Comparison of ENCODE assay signal across 10 mouse cellular contexts in the genomic region with DNA sequence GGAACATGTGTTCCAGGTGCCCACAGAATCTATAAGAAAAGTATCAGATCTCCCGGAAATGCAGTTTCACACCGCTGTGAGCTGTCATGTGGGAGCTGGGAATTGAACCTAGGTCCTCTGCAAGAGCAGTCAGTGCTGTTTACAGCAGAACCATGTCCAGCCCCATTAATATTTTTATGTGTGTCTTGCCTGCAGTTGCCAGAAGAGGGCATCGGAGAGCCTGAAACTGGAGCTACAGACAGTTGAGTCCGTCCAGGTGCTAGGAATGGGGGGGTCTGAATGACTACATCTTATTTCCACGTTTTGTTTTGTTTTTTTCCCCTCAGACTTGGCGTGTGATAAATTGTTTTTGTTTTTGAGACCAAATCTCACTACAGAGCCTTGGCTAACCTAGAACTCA. TPM values are rescaled to one million over a fixed set of nuclear protein-coding genes. Genes with fewer than 3 reads are reported as not detected.
DNase-seq lines count a peak whose midpoint lies in the region; ATAC-seq and TF ChIP-seq lines count a peak whose summit lies in the region.
"Had no signal": no experiment of that assay in that cellular context is flagged by ENCODE, and none has a peak within 500 bp of the region (broad histone marks: within the 10 kb centered on the region; RNA-seq: fewer than 3 reads in every experiment).

No protein-coding gene starts in this region.

- WGBS in hindbrain, embryonic 10.5 days: 80% methylated on average over 6 of the region's 6 CpGs
- WGBS in hindbrain, embryonic 14.5 days: 84% methylated on average over 6 of the region's 6 CpGs

- H3K4me3 ChIP-seq in hindbrain, embryonic 10.5 days: no peak overlapping the region
- H3K4me3 ChIP-seq in hindbrain, embryonic 14.5 days (replicated peaks; ENCODE audit: low read length): no peak overlapping the region
- no peak overlapping the region for H3K4me3 ChIP-seq in testis, adult 2 months (ENCODE audit: control insufficient read depth, low read depth, low read length)
- H3K4me3 ChIP-seq: liver, embryonic 13.5 days had no signal

- H3K4me2 ChIP-seq in hindbrain, embryonic 14.5 days (replicated peaks): no peak overlapping the region
- H3K4me2 ChIP-seq: liver, embryonic 13.5 days had no signal

- no peaks in the 10 kb centered on the region for H3K4me1 ChIP-seq in hindbrain, embryonic 10.5 days (replicated peaks)
- no peaks in the 10 kb centered on the region for H3K4me1 ChIP-seq in hindbrain, embryonic 14.5 days (replicated peaks; ENCODE audit: control insufficient read depth, insufficient read depth, low read length)
- H3K4me1 ChIP-seq in testis, adult 2 months (ENCODE audit: control insufficient read depth, insufficient read depth, low read length): no peaks in the 10 kb centered on the region
- H3K4me1 ChIP-seq: liver, embryonic 13.5 days had no signal

- H3K27ac ChIP-seq in hindbrain, embryonic 10.5 days: no peak overlapping the region
- no peak overlapping the region for H3K27ac ChIP-seq in hindbrain, embryonic 14.5 days
- H3K27ac ChIP-seq in testis, adult 2 months (ENCODE audit: control insufficient read depth, insufficient read depth, low read depth, low read length): no peak overlapping the region
- H3K27ac ChIP-seq: liver, embryonic 13.5 days had no signal

- H3K36me3 ChIP-seq in hindbrain, embryonic 10.5 days: peaks cover 15% of the 10 kb centered on the region
- H3K36me3 ChIP-seq in hindbrain, embryonic 14.5 days (replicated peaks; ENCODE audit: control insufficient read depth, insufficient read depth): no peaks in the 10 kb centered on the region
- no peaks in the 10 kb centered on the region for H3K36me3 ChIP-seq in testis, adult 2 months (ENCODE audit: control insufficient read depth, insufficient read depth, low read length)
- H3K36me3 ChIP-seq: liver, embryonic 13.5 days had no signal

- H3K27me3 ChIP-seq in hindbrain, embryonic 10.5 days (ENCODE audit: insufficient read depth, poor library complexity, severe bottlenecking): no peaks in the 10 kb centered on the region
- no peaks in the 10 kb centered on the region for H3K27me3 ChIP-seq in hindbrain, embryonic 14.5 days (ENCODE audit: control insufficient read depth, insufficient read depth, low read length)
- H3K27me3 ChIP-seq in testis, adult 2 months (ENCODE audit: control insufficient read depth, insufficient read depth, low read length): no peaks in the 10 kb centered on the region
- H3K27me3 ChIP-seq: liver, embryonic 13.5 days had no signal

- no peak overlapping the region for H3K9ac ChIP-seq in hindbrain, embryonic 14.5 days
- H3K9ac ChIP-seq: liver, embryonic 13.5 days had no signal

- peaks cover 5% of the 10 kb centered on the region; the same call in 1 of the 2 replicates for H3K9me3 ChIP-seq in hindbrain, embryonic 10.5 days
- H3K9me3 ChIP-seq in hindbrain, embryonic 14.5 days (ENCODE audit: control insufficient read depth, low read length): 0 out of 2 replicates have a peak, but pooled peaks cover 4% of the 10 kb centered on the region

- TF ChIP-seq POLR2A in testis, adult 2 months (IDR thresholded peaks at IDR 0.05; ENCODE audit: control insufficient read depth, low read depth, low read length): no peak

- no peak for ATAC-seq in hindbrain, embryonic 14.5 days (ENCODE audit: low FRiP score)
- ATAC-seq in monocyte, adult 5-6 weeks (replicated peaks; ENCODE audit: insufficient number of reproducible peaks, low FRiP score, low TSS enrichment, poor library complexity, severe bottlenecking): peak; percentile 56; the same call in 1 of the 2 replicates

- DNase-seq in hindbrain, embryonic 10.5 days (ENCODE audit: low spot score): peak; percentile 4
- DNase-seq in hindbrain, embryonic 14.5 days (ENCODE audit: low spot score): no peak
- DNase-seq in testis, postnatal 10 days (ENCODE audit: low spot score): no peak
- DNase-seq in embryo, embryonic 11 days: peak; percentile 11
- DNase-seq in adipocyte (ENCODE audit: low spot score): no peak
- no peak for DNase-seq in heart, adult 9 months (ENCODE audit: low spot score in 2 of 2)
- DNase-seq: liver, embryonic 13.5 days had no signal

- peak; percentile 16; the same call in 1 of the 2 replicates for TF ChIP-seq CTCF in testis, adult 2 months (IDR thresholded peaks at IDR 0.05; ENCODE audit: control insufficient read depth, insufficient read depth, insufficient replicate concordance, low read depth, low read length)

RNA-seq across cellular contexts. Expression of gene Slc15a4, which starts 15.3 kb away (rescaled TPM):
- 24.6 and 27.0 TPM in 2 replicates for polyA plus RNA-seq in hindbrain, embryonic 10.5 days (2016; fragmentation: Nextera tagmentation; extraction: Ambion mirVana)
- polyA plus RNA-seq in hindbrain, embryonic 14.5 days (2014; fragmentation: Nextera tagmentation; extraction: Ambion mirVana): 22.2 and 34.7 TPM in 2 replicates
- 19.8 and 22.8 TPM in 2 replicates for polyA plus RNA-seq in testis, adult 2 months (2012; rRNA removed)
- total RNA-seq in monocyte, adult 5-6 weeks (2017): 143 to 291 TPM (median 159 TPM) in 3 replicates

RNA-seq across cellular contexts. Expression of gene Glt1d1, which starts 16.0 kb away (rescaled TPM):
- 0.46 and 2.0 TPM in 2 replicates for polyA plus RNA-seq in hindbrain, embryonic 10.5 days (2016; fragmentation: Nextera tagmentation; extraction: Ambion mirVana)
- 1.3 and 1.7 TPM in 2 replicates for polyA plus RNA-seq in hindbrain, embryonic 14.5 days (2014; fragmentation: Nextera tagmentation; extraction: Ambion mirVana)
- 37.7 and 37.9 TPM in 2 replicates for polyA plus RNA-seq in testis, adult 2 months (2012; rRNA removed)
- total RNA-seq in monocyte, adult 5-6 weeks (2017): 2.6 to 6.2 TPM (median 2.7 TPM) in 3 replicates
- polyA plus RNA-seq: heart, embryonic 14.5 days had no signal

Comparison
In these comparisons a context has a peak if more than half of its experiments do, and no peak if none do; other contexts are left out.
1. DNase-seq: peak in hindbrain, embryonic 10.5 days (single experiment) and embryo, embryonic 11 days (single experiment); none in hindbrain, embryonic 14.5 days (single experiment), testis, postnatal 10 days (single experiment), adipocyte (single experiment) and heart, adult 9 months (0 of 2).
2. RNA of gene Glt1d1, which starts 16.0 kb away (polyA plus RNA-seq): 37.7 to 37.9 TPM in testis, adult 2 months; 1.3 to 1.7 TPM in hindbrain, embryonic 14.5 days and 0.46 to 2.0 TPM in hindbrain, embryonic 10.5 days; every median in the first group is over 10 times any median in the second.